Comparison of ENCODE assay signal across 10 mouse cellular contexts in the genomic region with DNA sequence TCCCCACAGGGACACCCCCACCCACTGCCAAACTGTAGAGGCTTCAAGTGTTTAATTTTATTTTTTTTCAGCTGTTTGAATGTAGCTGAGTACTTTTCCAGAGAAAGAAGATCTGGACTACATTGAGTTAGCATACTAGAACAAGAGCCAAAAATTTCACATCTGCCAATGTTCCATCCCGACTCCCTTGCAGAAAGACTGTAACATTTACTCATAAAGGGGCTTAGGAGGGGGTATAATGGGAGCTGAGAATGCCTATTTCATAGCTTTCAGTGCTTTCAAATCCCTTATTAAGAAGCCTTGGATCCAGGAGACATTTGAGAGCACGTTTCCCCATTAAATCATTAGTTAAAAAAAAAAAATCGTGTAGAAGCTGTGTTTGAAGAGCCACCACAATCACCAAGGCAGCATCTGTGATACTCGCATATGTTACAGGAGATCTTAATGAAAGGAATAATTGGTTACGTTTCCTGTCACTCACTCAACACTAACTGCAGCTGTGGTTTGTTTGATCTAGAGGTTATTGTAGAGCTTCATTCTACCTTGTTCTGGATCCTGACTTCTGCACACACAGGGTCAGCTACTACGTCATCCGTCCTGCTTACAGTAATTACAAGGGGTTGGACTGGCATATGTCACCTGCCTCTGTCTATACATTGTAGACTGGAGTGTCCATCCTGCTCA. TPM values are rescaled to one million over a fixed set of nuclear protein-coding genes. Genes with fewer than 3 reads are reported as not detected.
DNase-seq lines count a peak whose midpoint lies in the region; ATAC-seq and TF ChIP-seq lines count a peak whose summit lies in the region.
"Had no signal": no experiment of that assay in that cellular context is flagged by ENCODE, and none has a peak within 500 bp of the region (broad histone marks: within the 10 kb centered on the region; RNA-seq: fewer than 3 reads in every experiment).

No protein-coding gene starts in this region.

- no peak for TF ChIP-seq EP300 in liver, postnatal 0 days (IDR thresholded peaks at IDR 0.05; ENCODE audit: low read depth)

- no peaks in the 10 kb centered on the region for H3K36me3 ChIP-seq in liver, postnatal 0 days (replicated peaks; ENCODE audit: insufficient read depth, low read length)
- no peaks in the 10 kb centered on the region for H3K36me3 ChIP-seq in splenic B cell, adult 2 months (ENCODE audit: control insufficient read depth, insufficient read depth, low read length, poor library complexity, severe bottlenecking)

- H3K9ac ChIP-seq in liver, postnatal 0 days (replicated peaks): no peak overlapping the region

- TF ChIP-seq CTCF in liver, postnatal 0 days (IDR thresholded peaks at IDR 0.05; ENCODE audit: low read depth): no peak
- no peak for TF ChIP-seq CTCF in bone marrow macrophage, adult 2 months (IDR thresholded peaks at IDR 0.05; ENCODE audit: low read depth, low read length)

- 0 out of 2 replicates have a peak overlapping the region, but pooled peaks have one; percentile 48 for H3K27ac ChIP-seq in liver, postnatal 0 days (ENCODE audit: low read depth)
- peak overlapping the region; percentile 49 for H3K27ac ChIP-seq in bone marrow macrophage, adult 2 months (ENCODE audit: insufficient read depth, low read depth, low read length)
- H3K27ac ChIP-seq: kidney, postnatal 0 days had no signal

- no peak overlapping the region for H3K4me3 ChIP-seq in liver, postnatal 0 days (ENCODE audit: low read depth, low read length)
- H3K4me3 ChIP-seq in bone marrow macrophage, adult 2 months (ENCODE audit: insufficient read depth, low read length): no peak overlapping the region
- H3K4me3 ChIP-seq: erythroblast, embryonic 14.5 days had no signal

- peaks cover 39% of the 10 kb centered on the region for H3K4me1 ChIP-seq in liver, postnatal 0 days (ENCODE audit: insufficient read depth)
- H3K4me1 ChIP-seq in bone marrow macrophage, adult 2 months (ENCODE audit: control insufficient read depth, insufficient read depth, low read length): peaks cover 81% of the 10 kb centered on the region

- no peak for DNase-seq in liver, postnatal 0 days
- no peak for DNase-seq in liver
- DNase-seq in induced T-regulatory cell, adult 2 months (ENCODE audit: low read depth): peak; percentile 90
- peak; percentile 64 for DNase-seq in splenic B cell, adult 2 months (ENCODE audit: low read depth, low spot score)
- DNase-seq in cerebellum, adult 9-10 months: no peak
- DNase-seq in right cerebral cortex, postnatal 4 days: no peak
- DNase-seq: cerebellum, adult 8-10 months had no signal

- TF ChIP-seq POLR2A in bone marrow macrophage, adult 2 months (IDR thresholded peaks at IDR 0.05; ENCODE audit: borderline replicate concordance, low read depth, low read length): no peak

- 68% methylated on average over 7 of the region's 7 CpGs for WGBS in liver, postnatal 0 days (ENCODE audit: insufficient replicate concordance)

- H3K4me2 ChIP-seq in liver, postnatal 0 days (ENCODE audit: low read depth, low read length): no peak overlapping the region

- no peaks in the 10 kb centered on the region for H3K9me3 ChIP-seq in liver, postnatal 0 days (ENCODE audit: low read length)

- ATAC-seq in liver, postnatal 0 days: no peak; the same call in 1 of the 2 replicates

- no peaks in the 10 kb centered on the region for H3K27me3 ChIP-seq in liver, postnatal 0 days (ENCODE audit: insufficient read depth, low read length)
- no peaks in the 10 kb centered on the region for H3K27me3 ChIP-seq in splenic B cell, adult 2 months (ENCODE audit: control insufficient read depth, insufficient read depth, low read length, poor library complexity, severe bottlenecking)

RNA-seq across cellular contexts. Expression of gene Snx9, which starts 35.8 kb away (rescaled TPM):
- polyA plus RNA-seq in liver, postnatal 0 days (2015; fragmentation: Nextera tagmentation; extraction: Ambion mirVana): 13.1 and 13.5 TPM in 2 replicates
- polyA plus RNA-seq in bone marrow macrophage, adult 2 months (2012; ENCODE audit: insufficient read depth, insufficient read length, missing spikeins): 77.6 and 78.7 TPM in 2 replicates

Comparison
In these comparisons a context has a peak if more than half of its experiments do, and no peak if none do; other contexts are left out.
1. DNase-seq: peak in induced T-regulatory cell, adult 2 months (single experiment) and splenic B cell, adult 2 months (single experiment); none in liver, postnatal 0 days (single experiment), liver (single experiment), cerebellum, adult 9-10 months (single experiment) and right cerebral cortex, postnatal 4 days (single experiment).